Mouse (Mus musculus) urinary bladder, postnatal 25 days (tissue): ENCODE results near the gene Pdlim7.

Experiments
- DNase-seq: peaks from one replicate; pipeline ENCODE4 v3.0.0; 2022; ENCODE audit warnings: low spot score

The Pdlim7 gene

DNA sequence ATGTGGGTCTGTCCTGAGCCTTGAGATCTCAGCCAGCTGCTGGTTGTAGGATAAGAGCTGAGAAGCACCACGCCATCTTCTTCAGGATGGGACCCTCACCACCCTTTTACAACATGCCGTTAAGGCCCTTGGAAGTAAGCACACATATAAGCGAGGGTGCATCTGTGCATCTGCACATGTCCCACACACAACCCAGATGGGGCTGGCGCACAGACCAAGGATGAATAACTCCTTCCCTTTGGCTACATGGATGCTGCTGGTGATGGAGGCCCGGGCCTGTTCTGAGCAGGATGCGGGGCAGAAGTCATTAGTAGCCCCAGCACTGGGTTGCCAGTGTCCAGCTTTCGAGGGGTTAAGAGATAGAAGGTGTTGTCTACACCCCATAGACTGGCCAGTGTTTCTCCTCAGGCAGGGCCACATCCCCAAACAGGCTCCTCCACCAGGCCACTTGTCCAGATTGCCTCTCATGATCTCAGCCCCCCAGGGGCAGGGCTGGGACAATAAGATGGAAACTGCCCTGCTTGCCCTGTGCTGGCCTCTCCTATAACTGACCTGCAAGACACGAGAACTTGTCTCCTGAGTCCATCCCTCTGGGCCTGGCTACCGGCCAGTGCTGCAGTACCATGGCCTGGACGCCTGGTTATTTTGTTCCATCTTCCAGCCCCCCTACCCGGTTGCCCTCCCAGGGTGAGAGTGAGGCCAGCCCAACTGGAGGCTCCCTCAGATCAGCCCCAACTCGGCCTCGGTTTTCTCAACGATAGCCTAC lies 27.3 kb downstream of the Pdlim7 start:
- DNase-seq = no peak

DNA sequence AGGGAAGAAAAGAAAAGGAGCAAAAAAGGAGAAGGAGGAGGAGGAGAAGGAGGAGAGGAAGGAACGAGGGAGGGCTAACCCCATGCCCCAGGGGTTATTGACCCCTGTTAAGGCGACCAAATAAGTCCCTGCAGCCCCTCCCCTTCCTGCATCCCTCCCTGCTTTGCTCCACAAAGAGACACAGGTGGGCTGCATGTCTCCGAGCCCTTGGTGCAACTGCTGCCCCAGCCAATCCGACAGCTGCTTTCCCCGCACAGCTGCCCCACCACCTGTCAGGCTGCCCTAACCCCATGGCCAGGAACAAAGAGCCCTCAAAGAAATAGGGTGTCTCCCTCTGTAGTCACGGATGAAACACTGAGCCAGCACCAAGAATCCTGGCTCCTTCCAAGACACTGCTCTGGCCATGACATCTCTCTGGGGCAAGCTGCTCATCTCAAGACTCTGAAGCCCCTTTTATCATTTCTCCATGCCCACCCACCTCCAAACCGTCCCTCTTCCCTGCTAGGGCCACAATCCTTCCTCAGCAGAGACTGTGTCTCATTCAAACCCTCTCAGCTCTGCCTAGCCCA lies 28.9 kb downstream of the Pdlim7 start:
- no peak for DNase-seq

DNA sequence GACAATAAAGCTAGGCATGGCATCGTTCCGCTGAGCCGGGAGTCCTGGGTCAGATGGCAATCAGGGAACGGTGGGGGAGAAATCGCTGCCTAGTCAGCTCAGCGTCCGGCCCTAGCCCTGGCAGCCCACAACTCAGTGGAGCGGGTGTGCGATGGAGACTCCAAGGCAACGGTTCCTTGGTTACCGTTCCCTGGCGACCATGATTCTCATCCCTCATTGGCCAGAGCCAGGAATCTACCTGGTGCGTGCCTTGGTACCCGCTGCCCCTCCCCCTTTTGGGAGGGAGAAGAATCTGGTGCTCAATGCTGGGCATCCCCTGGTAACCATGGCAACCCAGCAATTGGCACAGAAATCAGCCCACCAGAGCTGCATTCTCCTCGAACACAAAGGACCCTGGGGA lies 29.9 kb downstream of the Pdlim7 start:
- DNase-seq = no peak

DNA sequence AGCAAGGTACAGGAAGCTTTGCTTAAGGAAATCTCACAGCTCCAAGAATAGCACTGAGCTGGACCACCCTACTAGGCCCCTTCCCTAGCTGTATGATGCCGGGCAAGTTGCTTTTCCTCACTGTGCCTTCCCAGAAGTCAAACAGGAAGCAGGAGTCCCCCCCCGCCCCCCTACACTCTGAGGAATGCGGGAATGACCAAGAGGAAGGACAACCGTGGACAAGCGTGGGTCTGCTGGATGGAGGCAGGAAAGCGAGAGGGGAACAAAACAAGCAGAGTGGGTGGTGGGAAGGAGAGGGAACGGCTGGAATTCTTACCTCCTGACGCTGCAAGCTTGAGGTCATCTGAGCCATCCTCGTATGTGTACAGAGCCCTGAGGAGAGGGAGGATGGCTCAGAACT lies 30.4 kb downstream of the Pdlim7 start:
- DNase-seq = no peak

DNA sequence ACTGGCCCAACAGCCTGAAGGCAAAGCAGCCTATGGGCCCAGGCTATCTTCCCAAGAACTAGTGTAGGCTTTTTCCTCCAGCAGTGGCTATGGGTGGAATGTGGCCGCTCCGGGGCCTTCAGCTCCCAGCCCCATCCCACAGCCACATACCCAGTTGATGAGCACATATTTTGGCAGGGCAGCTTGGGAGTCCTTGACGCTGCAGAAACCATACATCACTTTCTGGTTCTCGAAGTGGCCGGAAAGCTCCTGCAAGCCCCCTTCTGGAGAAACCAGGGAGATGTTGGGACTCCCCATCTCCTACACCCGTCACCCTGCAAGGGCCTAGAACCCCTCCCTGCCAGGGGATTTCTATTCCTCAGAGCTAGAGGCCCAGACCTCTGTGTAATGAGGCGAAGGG lies 30.9 kb downstream of the Pdlim7 start:
- DNase-seq = no peak

DNA sequence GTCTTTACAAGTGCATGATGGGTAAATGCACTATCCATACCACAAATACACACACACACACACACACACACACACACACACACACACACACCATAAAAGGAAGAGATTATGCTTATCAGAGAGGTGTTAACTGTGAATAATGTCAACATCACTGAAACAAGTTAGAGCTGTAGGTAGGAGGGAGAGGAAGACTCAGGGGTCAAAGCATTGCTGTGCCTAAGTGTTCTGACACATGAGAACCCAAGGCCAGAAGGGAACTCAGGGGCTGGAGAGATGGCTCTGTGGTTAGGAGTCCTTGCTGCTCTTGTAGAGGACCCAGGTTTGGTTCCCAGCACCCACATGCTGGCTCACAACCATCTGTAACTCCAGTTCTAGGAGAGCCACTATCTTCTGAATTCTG lies 33.5 kb downstream of the Pdlim7 start:
- no peak for DNase-seq

DNA sequence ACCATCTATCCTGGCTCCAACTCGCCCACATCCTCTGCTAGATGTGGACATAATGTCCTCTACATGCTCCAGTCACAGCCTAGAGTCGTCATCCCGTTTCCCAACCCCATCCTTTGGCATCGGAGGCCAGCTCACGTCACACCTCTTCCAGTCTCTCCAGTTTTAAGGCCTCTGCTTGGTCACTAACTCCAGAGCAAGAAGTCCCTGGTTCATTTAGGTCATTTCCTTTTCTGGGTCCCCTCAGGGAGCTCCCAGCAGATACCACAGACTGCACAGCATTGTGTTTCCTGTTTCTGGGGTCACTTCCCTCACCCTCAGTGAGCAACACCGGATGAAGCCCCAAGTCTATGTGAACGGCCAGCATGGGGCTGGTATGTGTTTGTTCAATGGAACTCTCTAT lies 34.5 kb downstream of the Pdlim7 start:
- no peak for DNase-seq

DNA sequence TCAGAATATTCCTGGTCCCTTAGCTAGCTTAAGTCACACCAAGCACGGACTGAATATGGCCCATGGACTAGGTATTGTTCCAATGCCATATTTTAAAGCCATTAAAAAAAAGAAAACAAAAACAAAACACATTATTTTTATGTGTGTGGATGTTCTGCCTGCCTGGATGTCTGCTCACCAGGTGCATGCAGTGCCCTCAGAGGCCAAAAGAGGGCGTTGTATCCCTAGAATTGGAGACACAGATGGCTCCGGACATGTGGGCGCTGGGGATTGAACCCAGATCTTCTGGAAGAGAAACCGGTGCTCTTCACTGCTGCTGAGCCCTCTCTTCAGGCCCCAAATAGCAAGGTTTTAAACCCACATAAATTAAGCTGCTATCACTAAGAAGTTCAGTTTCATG lies 35.4 kb downstream of the Pdlim7 start:
- DNase-seq = no peak

DNA sequence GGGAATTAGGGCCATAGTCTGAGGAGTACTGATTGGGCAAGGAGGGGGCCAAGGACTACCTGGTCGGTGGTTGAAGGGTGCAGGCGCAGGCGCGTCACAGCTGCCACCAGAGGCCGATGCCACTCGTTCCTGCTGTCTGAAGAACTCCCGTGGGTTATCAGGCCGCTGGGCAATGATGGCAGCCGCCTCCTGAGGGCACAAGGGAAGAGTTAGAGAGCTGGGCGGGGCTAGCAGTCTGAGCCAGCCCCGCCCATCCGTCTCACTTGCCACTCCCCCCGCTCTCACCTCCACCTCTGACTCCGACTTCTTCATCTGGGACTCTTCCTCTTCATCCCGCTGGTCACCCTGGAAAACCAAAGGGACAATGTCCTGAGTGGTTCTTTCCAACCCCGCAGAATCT lies 36.0 kb downstream of the Pdlim7 start:
- no peak for DNase-seq

DNA sequence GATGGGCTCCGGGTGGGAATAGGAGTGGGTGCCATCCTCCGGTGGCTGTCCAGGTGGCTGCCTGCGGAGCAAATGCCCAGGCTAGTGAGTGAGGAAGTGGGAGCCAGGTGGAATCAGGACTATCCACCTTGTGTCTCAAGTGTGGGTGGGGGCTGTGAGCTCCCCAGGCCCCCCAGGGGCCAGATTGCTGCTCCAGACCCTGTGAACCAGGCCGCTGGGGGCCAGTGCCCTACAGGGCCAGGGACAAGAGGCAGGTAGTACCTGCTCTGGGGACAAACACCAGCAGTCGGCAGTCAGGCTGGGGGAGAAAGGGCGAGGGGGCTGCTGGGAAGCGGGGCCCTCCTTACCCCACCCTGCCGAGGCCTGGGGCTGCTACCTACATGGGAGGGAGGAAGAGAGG lies 37.2 kb downstream of the Pdlim7 start:
- DNase-seq = no peak

DNA sequence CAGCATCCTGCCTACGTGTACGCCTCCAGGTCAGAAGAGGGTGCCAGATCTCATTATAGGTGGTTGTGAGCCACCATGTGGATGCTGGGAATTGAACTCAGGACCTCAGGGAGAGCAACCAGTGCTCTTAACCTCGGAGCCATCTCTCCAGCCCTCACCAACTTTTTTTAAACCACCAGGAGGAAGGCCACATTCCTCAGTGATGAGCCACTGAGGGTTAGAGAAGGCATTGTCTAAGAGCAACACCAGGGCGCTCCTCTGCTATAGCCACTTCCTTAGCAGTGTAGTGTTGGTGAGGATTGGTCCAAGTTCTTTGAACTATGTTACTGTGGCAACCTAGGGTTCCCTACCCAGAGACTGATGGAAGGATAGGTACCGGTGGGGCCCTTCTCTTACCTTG lies 37.7 kb downstream of the Pdlim7 start:
- no peak for DNase-seq

DNA sequence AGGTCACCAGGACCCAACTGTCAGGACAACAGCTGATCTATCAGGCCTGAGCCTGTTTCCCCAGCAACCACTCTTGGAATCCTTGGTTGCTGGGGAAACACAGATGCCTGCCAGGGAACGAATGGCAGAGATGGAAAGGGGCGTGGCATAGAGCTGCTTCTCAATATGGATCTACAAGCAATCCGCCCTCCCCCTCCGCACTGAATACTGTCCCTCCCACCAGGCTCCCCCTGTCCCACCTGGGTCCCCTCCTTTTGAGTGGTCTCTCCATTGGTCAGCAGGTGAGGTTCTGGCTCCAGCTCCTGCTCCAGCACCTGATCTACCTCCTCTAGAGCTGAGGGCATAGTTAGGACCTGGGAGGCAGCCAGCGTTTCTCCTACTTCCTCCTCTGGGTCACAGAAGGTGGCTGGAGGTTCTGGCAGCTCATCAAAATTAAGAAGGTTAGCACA lies 38.8 kb downstream of the Pdlim7 start:
- no peak for DNase-seq

DNA sequence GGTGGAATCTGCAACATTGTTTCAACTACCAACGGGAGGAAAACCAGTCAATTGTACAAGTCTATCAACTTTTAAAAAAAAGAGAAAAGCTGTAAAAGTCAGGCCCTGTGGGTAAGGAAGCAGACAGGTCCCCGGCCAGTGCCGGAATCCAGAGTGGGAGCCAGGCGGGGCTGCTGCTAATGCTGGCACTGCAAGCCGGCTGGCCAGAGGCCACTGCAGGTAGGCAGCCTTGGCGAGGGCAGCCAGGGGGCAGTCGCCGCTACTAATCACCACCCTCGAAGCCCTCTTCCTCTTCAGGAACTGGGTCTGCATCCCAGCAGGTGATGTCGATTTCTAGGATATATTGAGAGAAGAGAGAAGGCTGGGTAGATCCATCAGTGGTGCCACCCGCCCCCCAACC lies 39.5 kb downstream of the Pdlim7 start:
- DNase-seq = no peak

DNA sequence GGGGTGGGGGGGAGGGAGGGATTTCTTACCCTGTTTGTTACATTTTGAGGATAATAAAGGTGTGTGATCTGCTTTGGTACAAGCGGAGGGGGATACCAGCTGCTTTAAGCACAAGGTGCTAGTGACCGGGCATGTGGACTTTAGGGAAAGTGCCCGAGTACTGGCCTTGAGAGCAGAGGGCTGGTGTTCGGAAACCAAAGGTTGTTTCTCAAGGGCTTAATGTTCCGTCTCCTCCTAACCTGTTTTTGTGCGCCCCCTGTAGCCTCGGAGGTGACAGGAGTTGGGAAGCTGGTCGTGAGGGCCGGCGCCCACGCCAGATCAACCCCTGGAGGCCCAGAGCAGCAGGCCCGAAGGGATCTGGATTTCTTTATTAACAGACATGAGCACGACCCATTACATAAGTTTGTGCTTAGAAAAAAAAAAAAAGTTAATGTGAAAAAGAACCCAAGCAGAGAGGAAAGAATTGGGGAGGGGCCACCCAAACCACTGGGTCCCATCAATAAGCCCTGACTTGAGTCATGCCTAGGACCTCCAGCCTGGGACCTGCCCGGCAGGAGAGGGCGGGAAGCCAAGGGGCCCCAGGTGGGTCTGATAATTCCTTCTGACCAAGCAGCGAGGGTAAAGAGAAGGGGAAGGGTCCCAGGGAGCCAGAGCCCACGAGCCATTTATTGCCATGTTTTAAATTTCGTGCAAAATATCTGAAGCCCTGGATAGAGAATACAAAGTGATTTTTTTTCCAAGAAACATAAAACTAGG lies 40.2 kb downstream of the Pdlim7 start:
- DNase-seq = no peak

DNA sequence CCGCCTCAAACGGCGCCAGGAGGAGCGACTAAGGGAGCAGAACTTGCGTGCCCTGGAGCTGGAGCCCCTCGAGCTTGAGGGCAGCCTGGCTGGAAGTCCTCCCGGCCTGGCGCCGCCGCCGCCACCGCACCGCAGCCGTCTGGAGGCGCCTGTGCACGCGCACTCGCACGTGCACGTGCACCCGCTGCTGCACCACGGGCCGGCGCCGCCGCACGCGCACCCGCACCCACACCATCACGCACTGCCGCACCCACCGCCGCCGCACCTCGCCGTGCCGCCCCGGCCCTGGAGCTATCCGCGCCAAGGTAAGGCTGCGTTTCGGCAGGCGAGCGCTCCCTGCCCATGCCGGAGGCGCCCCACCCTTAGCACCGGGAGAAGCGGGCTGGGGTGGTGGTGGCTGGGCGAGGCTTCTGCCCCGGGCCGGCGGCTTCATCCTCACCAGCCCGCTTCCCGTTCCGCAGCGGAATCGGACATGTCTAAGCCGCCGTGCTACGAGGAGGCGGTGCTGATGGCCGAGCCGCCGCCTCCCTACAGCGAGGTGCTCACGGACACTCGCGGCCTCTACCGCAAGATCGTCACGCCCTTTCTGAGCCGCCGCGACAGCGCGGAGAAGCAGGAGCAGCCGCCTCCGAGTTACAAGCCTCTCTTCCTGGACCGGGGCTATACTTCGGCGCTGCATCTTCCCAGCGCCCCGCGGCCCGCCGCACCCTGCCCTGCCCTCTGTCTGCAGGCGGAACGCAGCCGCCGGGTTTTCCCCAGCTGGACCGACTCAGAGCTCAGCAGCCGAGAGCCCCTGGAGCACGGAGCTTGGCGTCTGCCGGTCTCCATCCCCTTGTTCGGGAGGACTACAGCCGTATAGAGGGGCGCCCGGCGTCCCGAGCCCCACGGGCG lies 41.1 kb downstream of the Pdlim7 start:
- peak; percentile 42 for DNase-seq

DNA sequence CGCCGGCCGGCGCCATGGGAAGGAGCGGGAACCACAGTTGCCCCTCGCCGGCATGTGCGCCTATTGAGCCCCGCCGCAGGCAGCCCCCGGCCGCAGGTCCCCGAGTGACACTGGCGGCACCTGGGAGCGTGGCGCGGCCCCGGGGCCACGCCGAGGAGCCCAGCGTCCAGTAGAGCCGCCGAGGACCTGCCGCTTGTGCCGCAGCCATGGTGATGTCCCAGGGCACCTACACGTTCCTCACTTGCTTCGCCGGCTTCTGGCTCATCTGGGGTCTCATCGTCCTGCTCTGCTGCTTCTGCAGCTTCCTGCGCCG lies 41.7 kb downstream of the Pdlim7 start:
- no peak for DNase-seq

DNA sequence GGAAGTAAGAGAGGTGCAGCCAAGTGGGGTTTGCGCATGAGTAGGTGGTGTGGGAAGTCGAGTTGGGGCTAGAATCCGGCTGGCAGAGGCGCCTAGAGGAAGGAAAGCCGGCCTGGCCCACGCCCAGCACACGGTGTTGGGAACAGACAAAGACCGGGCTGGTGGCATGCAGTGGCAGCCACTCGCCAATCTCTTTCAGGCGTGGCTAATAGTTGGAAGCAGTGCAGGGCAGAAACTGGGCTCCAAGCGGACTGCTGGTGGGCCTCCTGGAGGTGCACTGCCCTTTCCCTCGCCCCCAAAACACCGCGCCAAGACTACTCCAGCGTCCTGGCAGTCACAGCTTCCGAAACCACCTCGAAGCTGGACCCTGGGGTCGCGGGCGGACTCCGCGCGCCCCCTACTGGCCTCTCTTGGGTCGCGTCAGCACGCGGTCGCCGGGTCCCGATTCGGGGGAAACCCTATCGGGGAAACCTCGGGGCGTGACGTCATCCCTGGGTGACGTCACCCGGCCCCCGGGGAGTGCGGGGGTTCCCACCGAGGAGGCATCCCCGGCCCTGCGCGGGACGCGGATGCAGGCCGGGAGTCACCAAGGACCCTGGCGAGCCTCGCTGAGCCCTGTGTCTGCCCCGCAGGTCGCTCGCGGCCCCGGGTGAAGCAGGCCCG lies 42.2 kb downstream of the Pdlim7 start:
- DNase-seq = peak; percentile 78

DNA sequence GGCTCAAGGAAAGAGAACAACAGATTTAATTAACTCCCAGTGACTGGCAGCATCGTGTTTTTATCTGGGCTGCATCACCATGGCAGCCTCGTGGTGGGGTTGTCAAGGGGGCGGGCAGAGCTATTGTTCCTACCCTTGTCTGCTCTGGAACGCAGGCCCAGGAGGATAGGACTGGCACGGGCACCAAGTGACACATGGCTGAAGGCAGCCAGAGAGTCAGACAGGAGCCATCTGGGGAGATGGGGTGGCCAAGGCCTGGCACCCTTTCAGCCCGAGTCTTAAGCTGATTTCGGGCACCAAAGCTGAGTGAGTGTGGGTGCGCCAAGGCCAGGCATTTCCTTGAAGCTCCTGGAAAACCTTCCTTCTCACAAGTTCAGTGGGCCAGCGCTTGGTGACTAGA lies 43.1 kb downstream of the Pdlim7 start:
- DNase-seq = no peak

DNA sequence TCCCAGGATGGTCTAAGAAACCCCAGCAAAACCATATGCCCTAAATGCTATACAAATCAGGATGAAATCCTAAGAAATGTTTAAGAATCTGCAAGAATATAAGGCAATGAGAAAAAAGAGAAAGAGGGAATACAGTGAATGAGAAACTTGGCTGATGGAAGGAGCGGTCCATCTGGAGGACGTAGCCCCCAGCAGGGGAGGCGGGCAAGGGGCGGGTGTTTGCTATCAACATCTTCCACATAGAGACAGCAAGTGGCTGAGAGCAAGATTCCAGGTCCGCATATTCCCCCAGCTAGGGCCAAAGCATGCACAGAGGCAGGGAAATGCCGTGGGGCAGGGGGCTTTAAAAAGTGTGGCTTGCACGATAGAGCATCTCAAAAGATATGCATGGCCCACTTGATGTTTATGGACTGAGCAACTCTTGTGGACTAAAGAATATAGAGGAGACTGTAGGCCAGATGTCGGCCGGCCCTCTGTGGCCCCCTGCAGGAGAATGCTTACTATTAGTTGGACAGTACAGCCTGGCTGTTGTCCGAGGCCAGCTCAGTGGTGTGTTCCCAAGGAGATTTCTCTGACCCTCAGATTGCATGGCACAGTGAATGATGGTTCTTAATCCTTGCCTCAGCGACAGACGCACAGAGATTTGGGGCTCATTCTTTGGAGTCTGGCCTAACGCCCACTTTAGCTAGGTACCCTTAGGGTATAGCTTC lies 44.5 kb downstream of the Pdlim7 start:
- no peak for DNase-seq

DNA sequence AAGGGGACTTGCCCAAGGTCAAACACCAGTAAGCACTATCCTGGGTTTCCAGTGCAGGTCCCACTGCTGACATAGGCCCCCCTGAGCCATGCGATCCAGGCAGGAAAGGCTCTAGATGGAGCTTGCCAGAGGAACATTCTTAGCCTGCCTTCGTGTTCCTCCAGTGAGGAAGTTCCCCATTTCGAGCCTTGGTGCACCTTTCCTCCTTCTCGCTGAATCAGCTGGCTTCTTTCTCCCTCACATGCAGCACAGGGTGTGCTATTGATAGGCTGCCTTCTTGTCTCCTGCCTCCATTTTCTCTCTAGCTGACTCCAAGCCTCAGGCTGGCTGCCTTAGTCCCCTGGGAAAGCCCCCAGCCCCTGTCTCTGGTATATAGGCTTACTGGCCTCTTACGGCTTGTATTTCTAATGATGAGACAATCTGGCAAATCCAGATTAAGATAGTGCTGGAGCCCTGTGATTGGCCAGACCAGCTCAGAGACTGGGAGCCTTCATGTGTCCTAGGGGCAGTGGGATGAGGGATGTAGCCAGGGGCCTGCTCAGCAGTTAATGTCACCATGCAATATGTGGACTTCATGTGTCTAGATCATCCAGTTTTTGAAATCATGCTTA lies 47.5 kb downstream of the Pdlim7 start:
- no peak for DNase-seq

DNA sequence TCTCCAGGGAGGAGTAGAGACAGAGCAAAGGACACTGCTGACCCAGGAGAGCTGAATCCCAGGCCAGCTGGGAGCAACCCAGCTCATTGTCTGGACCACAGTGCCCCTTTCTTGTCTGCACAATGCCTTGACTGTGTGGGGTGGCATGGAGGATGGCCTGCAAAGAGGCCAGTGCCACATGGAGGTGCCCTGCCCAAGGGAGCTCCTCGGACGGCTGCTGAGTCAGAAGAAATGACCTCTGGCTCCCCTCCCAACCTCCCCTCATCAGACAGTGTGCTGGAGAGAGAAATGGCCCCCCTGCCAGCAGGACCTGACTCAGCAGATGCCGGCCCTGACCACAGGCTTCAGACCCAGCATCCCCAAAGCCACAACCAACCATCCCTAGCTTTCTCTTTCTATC lies 48.3 kb downstream of the Pdlim7 start:
- DNase-seq = no peak
